Mouse (Mus musculus) testis, adult 2 months (tissue): ENCODE measurements around the gene Rab3d.

Source experiments
- CTCF ChIP-seq: fragments of 200-500 bp; IDR thresholded peaks from 2 replicates; pipeline ENCODE4 v1.5.1; 2012; ENCODE audit warnings: low read depth, mild to moderate bottlenecking, inconsistent platforms, low read length, moderate library complexity; ENCODE audit not compliant: control insufficient read depth, insufficient read depth, insufficient replicate concordance
- POLR2A ChIP-seq: fragments of 200-500 bp; IDR thresholded peaks from 2 replicates; pipeline ENCODE4 v1.6.1; 2012; ENCODE audit warnings: low read depth, mild to moderate bottlenecking, inconsistent platforms, low read length, moderate library complexity; ENCODE audit not compliant: control insufficient read depth

- TF ChIP-seq CTCF (no peak), POLR2A (no peak)
These were observed 42.7 kb upstream of the Rab3d start for GRCm38 (mm10) chr9:21960558-21961208.
